Mouse (Mus musculus) MEL (cell line): ENCODE measurements around the gene Tmem212.

Experiments
- CTCF ChIP-seq, 3 experiments: IDR thresholded peaks in 2 of 3; conservative IDR thresholded peaks in 1 of 3; 2 replicates each; pipeline ENCODE4 v1.5.1; 2011 to 2012; ENCODE audit warnings: low read length in 3 of 3, low read depth in 2 of 3, mild to moderate bottlenecking in 2 of 3, improper control_type of control experiment in 1 of 3, inconsistent platforms in 1 of 3, mixed read lengths in 1 of 3, moderate library complexity in 1 of 3; ENCODE audit not compliant: control insufficient read depth in 1 of 3, insufficient read depth in 1 of 3, poor library complexity in 1 of 3, severe bottlenecking in 1 of 3
- EP300 ChIP-seq, 2 experiments: IDR thresholded peaks; 2 replicates each; pipeline ENCODE4 v1.6.1; 2011; ENCODE audit warnings: improper control_type of control experiment in 2 of 2, low read length in 2 of 2, low read depth in 1 of 2, mild to moderate bottlenecking in 1 of 2
- MAFK ChIP-seq: IDR thresholded peaks from 2 replicates; pipeline ENCODE4 v1.6.1; 2011; ENCODE audit warnings: low read depth, mild to moderate bottlenecking, low read length, improper control_type of control experiment, borderline replicate concordance
- MXI1 ChIP-seq: IDR thresholded peaks from 2 replicates; pipeline ENCODE4 v1.6.1; 2011; ENCODE audit warnings: mild to moderate bottlenecking, low read depth, low read length, improper control_type of control experiment
- MYB ChIP-seq: IDR thresholded peaks from 2 replicates; pipeline ENCODE4 v1.6.1; 2011; ENCODE audit warnings: mild to moderate bottlenecking, low read depth, low read length, improper control_type of control experiment
- NELFE ChIP-seq: IDR thresholded peaks from 2 replicates; pipeline ENCODE4 v1.6.1; 2011; ENCODE audit warnings: low read depth, low read length, improper control_type of control experiment
- POLR2A ChIP-seq, 2 experiments: IDR thresholded peaks; 2 replicates each; pipeline ENCODE4 v1.6.1; 2011 to 2012; ENCODE audit warnings: low read length in 2 of 2, mild to moderate bottlenecking in 2 of 2, control low read depth in 1 of 2, improper control_type of control experiment in 1 of 2, low read depth in 1 of 2, moderate library complexity in 1 of 2; ENCODE audit not compliant: control insufficient read depth in 1 of 2, insufficient read depth in 1 of 2, poor library complexity in 1 of 2
- POLR2AphosphoS2 ChIP-seq: IDR thresholded peaks from 2 replicates; pipeline ENCODE4 v1.6.1; 2011; ENCODE audit warnings: low read length, improper control_type of control experiment
- RAD21 ChIP-seq: IDR thresholded peaks from 2 replicates; pipeline ENCODE4 v1.6.1; 2011; ENCODE audit warnings: mild to moderate bottlenecking, low read depth, low read length, improper control_type of control experiment
- SMC3 ChIP-seq: IDR thresholded peaks from 2 replicates; pipeline ENCODE4 v1.6.1; 2011; ENCODE audit warnings: low read depth, low read length, improper control_type of control experiment
- TAL1 ChIP-seq: IDR thresholded peaks from 2 replicates; pipeline ENCODE4 v1.6.1; 2012; ENCODE audit warnings: mild to moderate bottlenecking, inconsistent platforms, low read length, moderate library complexity, mixed read lengths
- TCF12 ChIP-seq: IDR thresholded peaks from 2 replicates; pipeline ENCODE4 v1.6.1; 2014; ENCODE audit warnings: low read depth, mild to moderate bottlenecking, inconsistent platforms, low read length, improper control_type of control experiment, moderate library complexity
- USF1 ChIP-seq: IDR thresholded peaks from 2 replicates; pipeline ENCODE4 v1.6.1; 2014; ENCODE audit warnings: low read depth, mild to moderate bottlenecking, inconsistent platforms, low read length, improper control_type of control experiment, moderate library complexity
- ZC3H11A ChIP-seq: IDR thresholded peaks from 2 replicates; pipeline ENCODE4 v1.6.1; 2012; ENCODE audit warnings: low read depth, mild to moderate bottlenecking, inconsistent platforms, low read length, improper control_type of control experiment

- TF ChIP-seq MAFK, result no peak
- no peak for TF ChIP-seq CTCF (IDR thresholded peaks at IDR 0.05 in 2 of 3, conservative IDR thresholded peaks at IDR 0.05 in 1 of 3; ENCODE audit: control insufficient read depth in 1 of 3, insufficient read depth in 1 of 3, low read depth in 2 of 3, low read length in 3 of 3, poor library complexity in 1 of 3, severe bottlenecking in 1 of 3)
- no peak for TF ChIP-seq POLR2A (IDR thresholded peaks at IDR 0.05; ENCODE audit: control insufficient read depth in 1 of 2, insufficient read depth in 1 of 2, low read depth in 1 of 2, low read length in 2 of 2, poor library complexity in 1 of 2)
- no peak for TF ChIP-seq EP300 (IDR thresholded peaks at IDR 0.05; ENCODE audit: low read depth in 1 of 2, low read length in 2 of 2)
- no peak for TF ChIP-seq RAD21
- no peak for TF ChIP-seq NELFE
- no peak for TF ChIP-seq TCF12
- TF ChIP-seq MYB, result no peak
- TF ChIP-seq POLR2AphosphoS2, result no peak
- no peak for TF ChIP-seq ZC3H11A
- no peak for TF ChIP-seq SMC3
- TF ChIP-seq USF1, result no peak
- no peak for TF ChIP-seq MXI1
- TF ChIP-seq TAL1, result no peak
Measured at GRCm38 (mm10) chr3:27842856-27843255, 53.3 kb downstream of the Tmem212 start.
